Mouse (Mus musculus) kidney, embryonic 14.5 days (tissue): ENCODE results near the gene Pramel6. TPM values are rescaled to one million over a fixed set of nuclear protein-coding genes. Genes with fewer than 3 reads are reported as not detected.
A peak's percentile ranks its signal among the peaks of the same experiment; 100 is the strongest.
"Not testable (repeated sequence)": the region's sequence is repeated elsewhere in the genome, so short reads cannot be mapped to it uniquely, and the experiment has no call there.

Source experiments
- ATAC-seq: fragments of 200-750 bp; cut with Nextera tagmentation; 2 replicates; pipeline ENCODE4 v1.8.0; 2017; ENCODE audit warnings: moderate number of reproducible peaks, mild to moderate bottlenecking, moderate TSS enrichment, moderate library complexity; ENCODE audit not compliant: low FRiP score, low TSS enrichment
- H3K27ac ChIP-seq: fragments of 300-500 bp; sonication (generic); 2 replicates; pipeline ENCODE4 v1.5.1; 2014; ENCODE audit warnings: low read depth, mild to moderate bottlenecking, low read length, moderate library complexity, mixed read lengths
- H3K27me3 ChIP-seq: fragments of 300-500 bp; sonication (generic); 2 replicates; pipeline ENCODE4 v1.6.1; 2014; ENCODE audit warnings: mild to moderate bottlenecking, low read length; ENCODE audit not compliant: control insufficient read depth, insufficient read depth
- H3K36me3 ChIP-seq: fragments of 300-500 bp; sonication (generic); 2 replicates; pipeline ENCODE4 v1.6.1; 2014; ENCODE audit warnings: low read length, mixed read lengths; ENCODE audit not compliant: control insufficient read depth, insufficient read depth
- H3K4me1 ChIP-seq: fragments of 300-500 bp; sonication (generic); 2 replicates; pipeline ENCODE4 v1.6.1; 2014; ENCODE audit warnings: low read length, mixed read lengths; ENCODE audit not compliant: control insufficient read depth, insufficient read depth
- H3K4me2 ChIP-seq: fragments of 300-500 bp; sonication (generic); replicated peaks from 2 replicates; pipeline ENCODE4 v1.6.1; 2014; ENCODE audit warnings: low read depth, mild to moderate bottlenecking, low read length
- H3K4me3 ChIP-seq: fragments of 300-500 bp; sonication (generic); 2 replicates; pipeline ENCODE4 v1.5.1; 2014; ENCODE audit warnings: mild to moderate bottlenecking, low read length
- H3K9ac ChIP-seq: fragments of 300-500 bp; sonication (generic); 2 replicates; pipeline ENCODE4 v1.6.1; 2014; ENCODE audit warnings: low read depth, mild to moderate bottlenecking, low read length, moderate library complexity
- H3K9me3 ChIP-seq: fragments of 300-500 bp; sonication (generic); 2 replicates; pipeline ENCODE4 v1.6.1; 2016; ENCODE audit warnings: low read length; ENCODE audit not compliant: control insufficient read depth
- WGBS: fragments of 180-500 bp; shearing (Covaris S2); extraction: QIAGEN DNeasy Blood & Tissue Kit; methylation state at CpG from one replicate; pipeline ENCODE4 v1.1.7; 2014; 5-methylcytosine and 5-hydroxymethylcytosine counted together
- polyA plus RNA-seq: library from polyadenylated mRNA; unstranded; fragments of >200 nt; fragmentation: Nextera tagmentation; extraction: Ambion mirVana; gene quantifications from 2 replicates; pipeline ENCODE4 v1.2.1, GENCODE M21; 2014

Gene Pramel6
- polyA plus RNA-seq, 1 experiment from 2014 or later: not detected

- Histone ChIP-seq H3K4me2 (no peak overlapping the region), H3K9ac (no peak overlapping the region), H3K36me3 (no peaks in the 10 kb centered on the region), H3K4me1 (no peaks in the 10 kb centered on the region), H3K4me3 (no peak overlapping the region), H3K27ac (no peak overlapping the region), H3K9me3 (no peaks in the 10 kb centered on the region), H3K27me3 (no peaks in the 10 kb centered on the region)
- ATAC-seq: no peak
- WGBS: 90% methylated on average over 4 of the region's 4 CpGs
Observed at GRCm38 (mm10) chr2:87520651-87521050, 14.3 kb downstream of the Pramel6 start.

GRCm38 (mm10) chr2:87525899-87526616 is 19.7 kb downstream of the Pramel6 start:
- not testable (repeated sequence) for H3K36me3 ChIP-seq, H3K9me3 ChIP-seq, ATAC-seq, H3K4me1 ChIP-seq, H3K27ac ChIP-seq, H3K27me3 ChIP-seq, H3K9ac ChIP-seq
- H3K4me3 ChIP-seq: peak overlapping the region; percentile 7; the same call in 1 of the 2 replicates
- WGBS: 28% methylated on average over 38 of the region's 39 CpGs
- peak overlapping the region; percentile 32 for H3K4me2 ChIP-seq

GRCm38 (mm10) chr2:87531496-87531895 is 25.1 kb downstream of the Pramel6 start, which contains the start of gene Olfr153:
Gene Olfr153, plus strand, starts transcription at chr2:87531796.
- Histone ChIP-seq H3K4me3 (no peak within 1 kb of the TSS), H3K36me3 (no peaks in the 10 kb centered on the region), H3K4me1 (no peaks in the 10 kb centered on the region), H3K27me3 (no peaks in the 10 kb centered on the region), H3K9ac (no peak within 1 kb of the TSS), H3K27ac (no peak within 1 kb of the TSS), H3K4me2 (no peak within 1 kb of the TSS), H3K9me3 (no peaks in the 10 kb centered on the region)
- ATAC-seq: no peak

- H3K36me3 ChIP-seq: no peaks in the 10 kb centered on the region
- H3K9ac ChIP-seq: no peak overlapping the region
- H3K27me3 ChIP-seq: no peaks in the 10 kb centered on the region
- no peaks in the 10 kb centered on the region for H3K4me1 ChIP-seq
- 64% methylated on average over 2 of the region's 2 CpGs for WGBS
- no peak overlapping the region for H3K27ac ChIP-seq
- H3K4me3 ChIP-seq: no peak overlapping the region
- ATAC-seq: no peak
- H3K4me2 ChIP-seq: no peak overlapping the region
- H3K9me3 ChIP-seq: no peaks in the 10 kb centered on the region
Observed at GRCm38 (mm10) chr2:87534826-87535225, 28.5 kb downstream of the Pramel6 start.

GRCm38 (mm10) chr2:87545442-87545841 is 39.1 kb downstream of the Pramel6 start, which contains the start of gene Olfr1128:
Gene Olfr1128, minus strand, starts transcription at chr2:87545542.
- Histone ChIP-seq H3K36me3 (no peaks in the 10 kb centered on the region), H3K4me3 (no peak within 1 kb of the TSS), H3K9me3 (no peaks in the 10 kb centered on the region), H3K4me1 (no peaks in the 10 kb centered on the region), H3K9ac (no peak within 1 kb of the TSS), H3K4me2 (no peak within 1 kb of the TSS), H3K27ac (no peak within 1 kb of the TSS), H3K27me3 (no peaks in the 10 kb centered on the region)
- ATAC-seq: no peak
- 83% methylated on average over 1 of the region's 1 CpGs for WGBS

Other genes with a start within 250 kb of the Pramel6 start
- not detected in 2 replicates for gene Olfr1116, start 239.0 kb upstream of the Pramel6 start, polyA plus RNA-seq
- gene Olfr1118, start 199.0 kb upstream of the Pramel6 start, polyA plus RNA-seq: not detected in 2 replicates
- gene Olfr1120, start 151.8 kb upstream of the Pramel6 start, polyA plus RNA-seq: not detected in 2 replicates
- gene Olfr1121, start 136.7 kb upstream of the Pramel6 start, polyA plus RNA-seq: not detected in 2 replicates
- not detected in 2 replicates for gene Olfr1122, start 120.7 kb upstream of the Pramel6 start, polyA plus RNA-seq
- not detected in 2 replicates for gene Olfr1123, start 89.9 kb upstream of the Pramel6 start, polyA plus RNA-seq
- gene Olfr1124, start 76.3 kb upstream of the Pramel6 start, polyA plus RNA-seq: 0.10 TPM in 1 of 2 replicates, not detected in the other
- not detected in 2 replicates for gene Olfr1126, start 52.6 kb upstream of the Pramel6 start, polyA plus RNA-seq
- not detected in 2 replicates for gene Pramel7, start 9.5 kb upstream of the Pramel6 start, polyA plus RNA-seq
- gene Olfr153, start 25.2 kb downstream of the Pramel6 start, polyA plus RNA-seq: not detected in 2 replicates
- not detected in 2 replicates for gene Olfr1128, start 39.0 kb downstream of the Pramel6 start, polyA plus RNA-seq
- not detected in 2 replicates for gene Olfr1129, start 67.3 kb downstream of the Pramel6 start, polyA plus RNA-seq
- gene Olfr1130, start 99.6 kb downstream of the Pramel6 start, polyA plus RNA-seq: not detected in 2 replicates
- not detected in 2 replicates for gene Olfr1131, start 120.5 kb downstream of the Pramel6 start, polyA plus RNA-seq
- not detected in 2 replicates for gene Olfr1132, start 131.0 kb downstream of the Pramel6 start, polyA plus RNA-seq
- not detected in 2 replicates for gene Olfr1133, start 140.8 kb downstream of the Pramel6 start, polyA plus RNA-seq
- not detected in 2 replicates for gene Olfr1134, start 151.9 kb downstream of the Pramel6 start, polyA plus RNA-seq
- not detected in 2 replicates for gene Olfr1135, start 167.1 kb downstream of the Pramel6 start, polyA plus RNA-seq
- not detected in 2 replicates for gene Olfr1136, start 187.4 kb downstream of the Pramel6 start, polyA plus RNA-seq
- gene Olfr1137, start 206.6 kb downstream of the Pramel6 start, polyA plus RNA-seq: not detected in 2 replicates
- not detected in 2 replicates for gene Olfr1138, start 233.4 kb downstream of the Pramel6 start, polyA plus RNA-seq
- not detected in 2 replicates for gene Olfr1140, start 237.2 kb downstream of the Pramel6 start, polyA plus RNA-seq
- gene Olfr1141, start 247.4 kb downstream of the Pramel6 start, polyA plus RNA-seq: not detected in 2 replicates